Mouse (Mus musculus) kidney, postnatal 0 days (tissue): ENCODE data around the gene Pbx1. TPM values are rescaled to one million over a fixed set of nuclear protein-coding genes. Genes with fewer than 3 reads are reported as not detected.

Experiments
- ATAC-seq: fragments of 200-750 bp; cut with Nextera tagmentation; replicated peaks from 2 replicates; pipeline ENCODE4 v1.8.0; 2017; ENCODE audit warnings: low read depth, moderate number of reproducible peaks, moderate TSS enrichment, moderate library complexity; ENCODE audit not compliant: low FRiP score
- DNase-seq: peaks from one replicate; pipeline ENCODE4 v3.0.0-alpha.2; 2016; ENCODE audit warnings: low spot score
- H3K27ac ChIP-seq: fragments of 300-500 bp; sonication (generic); 2 replicates; pipeline ENCODE4 v1.5.1; 2014; ENCODE audit warnings: mild to moderate bottlenecking
- H3K27me3 ChIP-seq: fragments of 300-500 bp; sonication (generic); 2 replicates; pipeline ENCODE4 v1.6.1; 2014; ENCODE audit warnings: low read length, mixed read lengths; ENCODE audit not compliant: insufficient read depth
- H3K36me3 ChIP-seq: fragments of 300-500 bp; sonication (generic); 2 replicates; pipeline ENCODE4 v1.6.1; 2014; ENCODE audit warnings: low read length, mixed read lengths; ENCODE audit not compliant: insufficient read depth
- H3K4me1 ChIP-seq: fragments of 300-500 bp; sonication (generic); replicated peaks from 2 replicates; pipeline ENCODE4 v1.6.1; 2014; ENCODE audit warnings: antibody characterized with exemption, low read length, mixed read lengths; ENCODE audit not compliant: insufficient read depth
- H3K4me2 ChIP-seq: fragments of 300-500 bp; sonication (generic); 2 replicates; pipeline ENCODE4 v1.6.1; 2014; ENCODE audit warnings: mild to moderate bottlenecking, low read length, moderate library complexity, mixed read lengths
- H3K4me3 ChIP-seq: fragments of 300-500 bp; sonication (generic); replicated peaks from 2 replicates; pipeline ENCODE4 v1.5.1; 2014; ENCODE audit warnings: low read depth, low read length
- H3K9ac ChIP-seq: fragments of 300-500 bp; sonication (generic); 2 replicates; pipeline ENCODE4 v1.6.1; 2014; ENCODE audit warnings: low read depth, low read length
- H3K9me3 ChIP-seq: fragments of 300-500 bp; sonication (generic); replicated peaks from 2 replicates; pipeline ENCODE4 v1.6.1; 2016; ENCODE audit warnings: low read length, inconsistent platforms, mixed read lengths
- CTCF ChIP-seq: IDR thresholded peaks from 2 replicates; pipeline ENCODE4 v1.5.1; 2016; ENCODE audit warnings: antibody characterized with exemption, low read depth, mild to moderate bottlenecking, moderate library complexity
- WGBS: fragments of 180-500 bp; shearing (Covaris S2); extraction: QIAGEN DNeasy Blood & Tissue Kit; methylation state at CpG from one replicate; pipeline ENCODE4 v1.1.7; 2014; 5-methylcytosine and 5-hydroxymethylcytosine counted together
- polyA plus RNA-seq: library from polyadenylated mRNA; unstranded; fragments of >200 nt; fragmentation: Nextera tagmentation; extraction: Ambion mirVana; gene quantifications from 2 replicates; pipeline ENCODE4 v1.2.1, GENCODE M21; 2015

Pbx1 gene
- polyA plus RNA-seq, 1 experiment from 2014 or later: 55.7 TPM

- Histone ChIP-seq H3K4me2 (no peak overlapping the region), H3K9ac (no peak overlapping the region), H3K4me3 (no peak overlapping the region), H3K36me3 (no peaks in the 10 kb centered on the region), H3K4me1 (no peaks in the 10 kb centered on the region), H3K27me3 (no peaks in the 10 kb centered on the region), H3K27ac (no peak overlapping the region), H3K9me3 (no peaks in the 10 kb centered on the region)
- TF ChIP-seq CTCF: no peak
- ATAC-seq (no peak), DNase-seq (no peak)
- whole genome bisulfite sequencing: 59% methylated on average over 5 of the region's 5 CpGs
Measured at GRCm38 (mm10) chr1:168069740-168070139, 362.3 kb downstream of the Pbx1 start.
